Mouse (Mus musculus) embryonic facial prominence, embryonic 15.5 days (tissue): ENCODE data around the gene Brd9. TPM values are rescaled to one million over a fixed set of nuclear protein-coding genes. Genes with fewer than 3 reads are reported as not detected.

ENCODE experiments used
- microRNA-seq: library from miRNA; unstranded; fragments of <30 nt; microRNA quantifications from one replicate; pipeline ENCODE4, GENCODE M21; 2016; ENCODE audit warnings: borderline number of aligned reads
- polyA plus RNA-seq: library from polyadenylated mRNA; unstranded; fragments of >200 nt; fragmentation: Nextera tagmentation; extraction: Ambion mirVana; gene quantifications from 2 replicates; pipeline ENCODE4 v1.2.1, GENCODE M21; 2015

Brd9 gene
- polyA plus RNA-seq, 1 experiment from 2014 or later, result 53.4 TPM

Small RNA genes lying within 50 kb of the gene (microRNA-seq; reads per million reads assigned to microRNA genes)
- not detected for gene Gm25197

Other genes starting within 250 kb of the Brd9 start
- 0.25 and 0.62 TPM in 2 replicates for gene Slc6a19, start 232.9 kb upstream of the Brd9 start, polyA plus RNA-seq
- gene Slc12a7, start 204.7 kb upstream of the Brd9 start, polyA plus RNA-seq, result 14.4 and 18.4 TPM in 2 replicates
- 40.2 and 42.1 TPM in 2 replicates for gene Nkd2, start 90.2 kb upstream of the Brd9 start, polyA plus RNA-seq
- gene Trip13, start within 50 bp of the Brd9 start, polyA plus RNA-seq, result 26.2 and 28.2 TPM in 2 replicates
- not detected in 2 replicates for gene Zdhhc11, start 26.0 kb downstream of the Brd9 start, polyA plus RNA-seq
- gene Tppp, start 71.6 kb downstream of the Brd9 start, polyA plus RNA-seq, result 1.6 and 2.0 TPM in 2 replicates
- 9.7 and 11.3 TPM in 2 replicates for gene Cep72, start 124.5 kb downstream of the Brd9 start, polyA plus RNA-seq
- 0.12 TPM in 2 replicates for gene Slc9a3, start 183.6 kb downstream of the Brd9 start, polyA plus RNA-seq